Mouse (Mus musculus) testis, postnatal 10 days (tissue): ENCODE measurements at regions not wholly inside any gene's neighbourhood (a gene's known extent, or its start where the extent isn't known, plus 50 kb on each side); places are given as distances from the start of the nearest gene placed in this dataset.

Experiments
- DNase-seq: peaks from one replicate; pipeline ENCODE4 v3.0.0; 2021; ENCODE audit warnings: low spot score

DNA sequence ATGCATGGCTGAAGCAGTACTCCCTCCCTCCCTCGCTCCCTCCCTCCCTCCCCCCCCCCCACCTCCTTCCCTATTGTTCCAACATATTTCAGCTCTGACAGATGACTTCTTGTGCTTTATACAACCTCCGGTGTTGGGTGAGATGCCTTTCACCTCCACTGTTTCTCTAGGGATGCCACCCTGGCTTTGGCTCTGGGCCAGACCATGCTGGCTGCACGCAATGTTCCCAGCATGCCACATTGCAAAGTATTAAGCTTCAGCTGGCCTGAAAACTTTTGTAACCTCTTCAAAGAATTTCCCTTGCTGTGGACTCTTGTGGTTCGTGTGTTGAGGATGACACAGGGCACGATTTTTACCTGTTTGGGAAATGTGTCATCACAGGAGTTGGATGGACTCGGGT, 107.1 kb upstream of the Cd180 start:
- DNase-seq: peak; percentile 58

DNA sequence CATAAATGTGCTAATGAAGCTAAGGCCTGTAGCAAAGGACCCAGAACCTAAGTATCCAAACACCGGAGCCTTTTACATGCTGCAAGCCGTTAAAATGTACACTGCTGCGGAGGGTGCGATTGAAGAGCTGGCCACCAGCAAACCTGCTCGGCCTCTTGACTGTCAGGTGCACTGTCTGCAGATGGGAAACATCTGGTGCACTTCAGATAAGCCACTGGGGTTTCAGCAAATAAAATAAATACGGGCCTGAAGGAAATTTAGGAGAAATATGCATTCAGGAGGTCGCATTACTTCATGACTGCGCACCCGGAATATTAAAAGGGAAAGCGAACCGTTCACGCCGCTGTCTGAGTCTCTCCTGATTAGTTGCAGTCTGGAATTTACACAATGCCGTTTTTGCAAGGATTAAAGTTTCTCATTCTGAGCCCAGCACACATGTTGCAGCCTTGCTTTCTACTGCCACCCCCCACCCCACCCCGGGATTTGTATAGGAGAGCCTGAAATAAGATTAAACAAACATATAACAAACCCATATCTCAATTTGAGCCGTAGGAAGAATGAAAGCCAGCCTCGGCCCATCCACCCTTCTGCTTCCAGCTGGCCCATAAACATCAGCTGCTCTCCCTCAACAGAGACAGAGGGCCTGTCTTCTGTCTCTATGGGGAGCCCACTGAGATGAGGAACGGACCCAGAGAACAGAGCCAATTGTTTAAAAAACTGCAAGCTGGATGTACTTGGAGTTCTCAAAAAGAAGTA, 103.5 kb upstream of the Cd180 start:
- DNase-seq: no peak

DNA sequence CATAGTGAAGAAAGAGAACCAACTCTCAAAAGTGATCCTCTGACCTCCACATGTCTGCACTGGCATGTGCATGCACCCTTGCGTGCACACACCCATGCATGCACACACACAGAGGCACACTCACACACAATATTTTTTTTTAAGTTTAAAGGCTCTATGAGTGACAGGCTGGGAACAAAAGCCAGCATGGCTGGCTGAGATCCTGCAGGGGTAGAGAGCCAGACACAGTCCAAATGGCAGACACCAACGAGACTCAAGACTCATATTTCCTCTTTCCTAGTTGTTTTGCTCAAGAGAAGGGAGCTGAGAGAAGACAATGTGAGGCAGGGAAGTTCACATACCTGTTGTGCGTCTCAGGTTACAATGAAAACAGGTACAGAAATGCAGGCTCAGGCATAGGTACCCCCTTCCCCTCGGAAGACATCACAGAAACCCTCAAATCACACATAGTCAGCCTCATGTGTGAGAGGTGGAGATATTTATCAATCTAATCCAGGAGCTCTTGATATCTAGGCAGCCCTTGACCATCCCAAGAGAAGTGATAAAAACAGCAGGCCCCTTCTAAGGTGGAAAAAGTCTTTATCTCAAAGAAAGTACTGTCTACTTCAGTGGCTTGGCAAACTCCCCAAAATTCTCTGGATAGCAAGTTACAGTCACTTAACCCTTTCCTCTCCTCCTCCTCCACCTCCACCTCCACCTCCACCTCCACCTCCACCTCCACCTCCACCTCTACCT, 101.4 kb upstream of the Cd180 start:
- no peak for DNase-seq

DNA sequence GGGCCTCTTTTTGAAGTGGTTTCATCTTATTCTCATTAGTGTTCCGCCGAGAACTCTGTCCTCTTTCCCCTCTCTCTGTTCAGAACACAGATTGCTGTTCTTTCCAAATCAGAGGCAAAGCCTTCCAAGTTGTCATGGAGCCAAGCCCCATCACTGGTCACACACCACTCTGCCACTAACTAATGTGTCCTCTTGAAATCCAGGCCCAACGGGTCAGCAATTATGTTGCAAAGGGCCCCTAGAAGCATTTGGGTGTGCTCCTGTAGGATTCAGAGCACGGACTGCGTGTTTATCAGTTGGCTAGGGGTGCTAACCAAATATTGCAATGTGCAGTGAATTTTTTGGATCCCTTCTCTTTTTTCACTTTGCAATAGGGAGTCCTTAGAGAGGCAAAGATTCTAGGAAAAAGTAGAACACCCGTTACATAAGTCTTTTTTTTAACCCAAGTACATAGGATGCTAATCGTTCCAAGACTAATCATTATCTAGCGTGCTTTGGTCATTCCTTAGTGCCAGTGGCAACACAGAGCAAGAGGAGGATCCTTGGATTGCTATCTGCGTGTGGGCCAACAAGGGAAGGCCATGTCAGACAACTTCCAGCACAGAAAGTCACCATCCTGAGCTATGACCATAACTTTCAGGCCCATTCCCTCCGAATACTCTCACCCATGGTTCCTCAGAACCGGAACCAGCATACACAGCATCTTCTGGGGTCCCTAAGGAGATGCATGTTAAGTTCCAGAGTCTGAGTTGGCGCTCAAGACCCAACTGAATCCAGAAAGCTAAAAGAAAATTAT, 99.8 kb upstream of the Cd180 start:
- peak; percentile 60 for DNase-seq

DNA sequence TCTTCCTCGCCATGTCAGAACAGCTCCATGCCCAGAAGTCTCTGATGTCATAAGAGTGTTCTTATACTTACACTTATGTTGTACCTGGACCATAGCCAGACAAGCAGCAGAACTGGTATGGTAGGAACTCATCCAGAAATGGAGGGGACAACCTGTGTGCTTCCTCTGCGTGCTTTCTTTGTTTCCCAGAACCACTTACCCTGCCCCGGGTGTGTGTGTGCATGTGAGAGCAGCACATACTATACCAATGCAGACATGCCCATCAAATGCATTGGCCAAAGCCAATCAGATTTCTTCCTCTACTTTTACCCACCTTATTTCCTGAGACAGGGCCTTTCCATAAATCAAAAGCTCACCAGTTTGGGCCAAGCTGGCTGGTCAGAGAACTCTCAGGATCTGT, 99.2 kb upstream of the Cd180 start:
- no peak for DNase-seq

DNA sequence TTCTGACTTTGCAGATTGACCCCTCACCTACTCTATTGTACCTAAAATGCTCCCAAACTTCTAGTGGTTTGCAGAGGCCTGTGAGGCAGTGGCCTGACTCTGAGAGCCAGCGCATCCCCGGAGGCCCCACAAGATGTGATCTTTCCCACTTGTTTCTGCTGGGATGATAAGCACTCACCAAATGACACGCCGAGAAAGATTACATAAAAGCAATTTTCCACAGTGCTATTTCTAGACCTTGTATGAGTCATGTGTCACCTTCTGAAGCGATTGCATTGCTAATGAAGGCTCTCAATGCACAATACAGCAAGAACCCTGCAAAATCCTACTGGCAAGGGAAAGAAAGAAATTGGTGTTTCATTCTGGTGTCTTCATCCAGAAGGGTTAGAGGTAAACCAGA, 97.8 kb upstream of the Cd180 start:
- no peak for DNase-seq

DNA sequence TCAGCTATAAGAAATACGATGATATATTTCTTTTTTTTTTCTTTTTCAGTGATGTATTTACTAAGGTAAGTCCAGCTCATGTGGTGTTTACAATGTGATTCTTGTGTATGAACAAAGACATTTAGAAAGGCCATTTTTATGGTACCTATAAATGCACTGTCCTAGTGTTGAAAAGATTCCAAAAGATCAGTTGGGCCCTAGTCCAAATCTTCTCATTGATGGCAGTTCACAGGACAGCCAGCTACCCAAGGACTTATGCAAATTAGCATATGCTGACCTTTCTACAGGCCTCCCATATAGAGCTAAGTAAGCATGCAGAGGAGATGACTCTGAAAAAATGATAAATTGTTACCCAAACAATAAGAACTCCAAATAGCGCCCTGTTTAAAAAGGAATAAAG, 97.3 kb upstream of the Cd180 start:
- DNase-seq: no peak

DNA sequence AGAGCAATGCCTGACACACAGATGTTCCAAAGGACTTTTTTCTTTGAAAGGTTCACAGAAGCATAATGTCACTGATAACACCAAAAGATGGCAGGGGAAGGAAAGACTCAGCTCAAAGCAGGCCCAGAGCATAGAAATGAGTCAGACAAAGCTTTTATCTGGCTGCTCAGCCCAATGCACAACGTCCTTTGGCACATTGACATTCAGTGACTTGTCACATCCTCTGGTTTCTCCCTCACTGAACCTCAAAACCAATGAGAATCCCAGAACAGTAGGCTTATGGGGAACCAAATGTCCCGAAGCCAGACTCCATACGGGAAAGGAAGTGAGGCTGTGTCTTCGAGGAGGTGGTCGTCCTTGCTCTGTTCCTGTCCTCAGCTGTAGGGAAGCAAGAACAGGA, 95.2 kb upstream of the Cd180 start:
- no peak for DNase-seq

DNA sequence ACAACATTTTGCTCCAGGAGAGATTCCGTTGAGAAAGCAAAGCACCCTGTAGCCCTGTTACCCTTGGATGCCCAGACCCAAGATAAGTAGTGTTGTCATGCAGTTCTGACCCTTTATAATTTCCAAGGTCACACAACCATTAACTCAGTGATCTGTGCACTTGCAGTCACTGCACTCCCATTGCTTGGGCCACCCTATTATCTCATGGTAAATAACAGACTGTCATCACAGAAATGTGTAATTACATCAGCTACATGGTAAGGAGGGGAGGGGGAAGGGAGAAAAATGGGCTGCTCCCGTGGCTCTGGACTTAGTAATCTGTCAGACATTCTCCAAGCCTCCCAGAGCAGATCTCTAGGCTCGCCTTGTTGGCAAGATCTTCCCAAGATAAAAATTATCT, 93.8 kb upstream of the Cd180 start:
- no peak for DNase-seq

DNA sequence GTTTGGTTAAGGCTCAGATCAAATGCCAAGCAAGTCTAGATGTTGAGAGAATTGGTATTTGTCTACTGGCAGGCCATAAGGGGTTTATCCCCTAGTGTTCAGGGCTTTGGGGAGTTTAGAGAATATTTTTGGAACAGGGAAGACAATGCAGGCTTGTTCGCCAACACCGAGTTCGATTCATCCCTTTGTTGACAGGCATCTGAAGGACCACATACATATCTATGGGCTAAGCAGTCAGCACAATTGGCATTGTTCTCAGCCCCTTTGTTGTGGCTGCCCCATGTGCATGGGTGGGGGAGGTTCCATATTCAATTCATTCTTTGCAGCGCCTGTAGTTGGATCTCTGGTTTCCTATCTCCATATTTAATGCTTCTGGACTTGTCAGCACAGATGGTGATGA, 93.3 kb upstream of the Cd180 start:
- DNase-seq: no peak

DNA sequence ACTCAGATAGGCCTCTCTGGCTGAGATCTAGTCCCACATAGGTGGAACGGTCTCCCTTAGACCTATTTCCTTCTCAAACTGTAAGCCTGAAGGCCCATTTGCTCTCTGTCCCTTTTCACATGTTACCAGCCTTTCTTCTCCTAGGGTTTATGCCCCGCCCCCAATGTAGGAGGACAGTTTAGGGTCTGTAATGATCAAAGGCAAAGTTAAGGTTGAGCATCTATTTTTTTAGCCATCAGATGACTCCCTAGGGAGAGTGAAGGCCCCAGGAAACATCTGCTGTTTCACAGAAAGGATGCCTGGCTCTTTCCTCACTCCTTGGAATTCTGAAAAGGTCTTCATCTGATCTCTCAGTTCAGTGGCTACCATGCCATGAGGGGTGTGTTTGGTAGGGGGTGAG, 68.9 kb upstream of the Cd180 start:
- DNase-seq: no peak

DNA sequence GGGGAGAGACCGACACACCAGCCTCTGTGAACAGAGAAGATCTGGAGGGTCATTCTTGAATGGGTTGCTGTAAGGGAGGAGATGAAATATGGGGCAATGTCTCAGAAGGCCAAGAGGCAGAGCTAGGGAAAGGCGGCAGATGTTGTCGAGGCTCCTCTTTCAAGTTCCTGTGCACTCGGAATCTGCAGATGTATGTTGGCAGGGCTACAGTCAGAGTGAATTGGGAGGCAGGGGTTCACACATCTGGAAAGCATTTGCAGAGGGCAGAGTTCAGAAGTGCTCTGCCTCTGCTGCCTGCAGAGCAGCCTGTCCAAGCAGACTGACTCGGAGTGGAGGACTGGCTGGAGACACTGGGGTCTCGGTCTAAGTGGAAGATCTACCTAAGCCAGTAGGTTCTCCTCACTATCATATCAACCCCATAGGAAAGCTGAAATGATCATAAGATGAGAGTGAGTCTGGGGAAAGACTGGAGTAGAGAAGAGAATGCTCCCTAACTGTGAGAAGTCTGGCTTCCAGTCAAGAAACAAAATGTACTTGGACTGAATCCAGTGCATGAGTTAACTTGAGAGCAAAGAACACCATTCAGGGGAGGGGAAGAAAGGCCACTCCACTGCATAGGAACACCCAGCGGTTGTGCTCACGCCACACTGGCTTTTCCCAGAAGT, 68.1 kb upstream of the Cd180 start:
- peak; percentile 53 for DNase-seq

DNA sequence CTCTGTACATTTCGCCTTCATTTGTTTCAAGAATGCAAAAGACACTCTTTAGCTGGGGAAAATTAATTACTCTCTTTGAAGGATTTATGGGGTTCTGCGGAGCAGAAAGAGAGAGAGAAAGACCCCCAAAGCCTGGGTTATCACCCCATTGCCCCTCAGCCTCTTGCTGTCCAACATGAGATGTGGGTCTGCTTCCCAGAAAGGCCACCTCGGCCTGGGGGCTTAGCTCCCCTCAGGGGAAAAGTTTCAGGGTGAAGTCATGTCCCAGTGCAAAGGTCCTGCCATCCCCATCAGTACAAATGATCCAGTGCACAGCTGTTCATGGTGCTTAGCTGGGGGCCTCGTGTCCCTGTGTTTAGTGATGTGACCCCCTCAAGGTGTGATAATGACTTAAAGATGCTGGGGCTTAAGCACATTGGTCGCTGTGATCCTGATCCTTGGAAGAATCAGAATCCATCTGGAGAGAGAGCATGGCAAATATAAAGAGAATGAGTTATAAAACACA, 67.5 kb upstream of the Cd180 start:
- DNase-seq: peak; percentile 38

DNA sequence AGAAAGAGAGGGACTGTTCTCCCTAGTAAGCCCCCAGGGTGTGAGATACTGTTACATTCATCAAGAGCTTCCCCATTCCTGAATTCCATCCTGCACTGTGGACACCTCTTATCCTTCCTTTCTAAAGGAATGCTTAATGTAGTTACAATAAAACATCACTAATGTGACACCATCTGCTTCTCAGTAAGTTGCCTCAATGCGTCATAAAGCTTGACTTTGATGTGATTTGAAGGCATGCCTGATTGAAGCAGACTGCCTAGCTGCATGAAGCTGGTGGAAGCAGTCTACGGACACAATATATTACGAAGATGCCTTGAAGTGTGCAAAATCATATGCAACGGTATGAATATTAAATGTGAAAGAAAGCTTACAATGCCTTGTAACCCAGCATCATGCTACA, 65.6 kb upstream of the Cd180 start:
- no peak for DNase-seq

DNA sequence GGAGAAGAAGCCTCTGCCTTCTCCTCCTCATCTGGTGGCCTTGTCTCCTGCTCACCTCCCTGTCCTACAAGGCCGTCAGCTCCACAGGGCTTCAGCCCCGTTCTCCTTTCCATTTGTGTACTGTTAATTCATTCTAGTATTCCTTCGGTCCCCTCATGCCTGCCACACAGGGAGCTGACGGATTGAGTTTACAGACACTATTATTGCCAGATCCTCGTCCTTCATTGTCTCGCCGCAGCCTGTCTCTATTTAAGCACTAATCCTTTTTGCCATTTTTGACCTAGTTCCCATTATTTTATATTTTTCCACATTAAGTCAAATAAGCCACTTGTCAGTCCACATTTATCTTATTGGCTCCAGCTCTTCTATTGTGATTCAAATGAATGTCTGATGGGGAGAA, 64.2 kb upstream of the Cd180 start:
- DNase-seq: no peak

DNA sequence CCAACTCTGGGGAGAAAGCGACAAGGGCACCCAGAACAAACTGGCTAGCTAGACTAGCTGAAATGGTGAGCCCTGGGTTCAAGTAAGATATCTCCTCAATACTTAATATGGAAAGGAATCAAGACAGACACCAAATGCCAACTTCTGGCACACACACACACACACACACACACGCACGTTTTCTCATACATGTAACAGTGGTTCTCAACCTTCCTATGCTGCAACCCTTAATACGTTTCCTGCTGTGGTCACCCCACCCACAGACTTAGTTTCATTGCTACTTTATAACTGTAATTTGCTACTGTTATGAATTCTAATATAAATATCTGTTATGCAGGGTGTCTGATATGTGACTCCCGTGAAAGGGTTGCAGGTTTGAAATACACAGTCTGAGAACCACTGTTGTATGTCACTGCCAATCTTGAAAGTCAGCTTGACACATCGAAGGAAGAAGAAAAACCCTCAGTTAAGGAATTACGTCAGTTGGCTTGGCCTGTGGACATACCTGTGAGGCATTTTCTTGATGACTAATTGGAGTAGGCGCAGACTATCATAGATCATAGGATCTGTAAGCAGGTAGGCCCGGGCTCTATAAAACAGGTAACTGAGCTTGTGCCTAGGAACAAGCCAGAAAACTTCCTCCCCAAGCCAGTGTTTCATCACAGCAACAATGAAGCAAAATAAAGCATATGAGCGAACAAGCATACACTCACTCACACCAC, 59.0 kb upstream of the Cd180 start:
- DNase-seq: no peak

DNA sequence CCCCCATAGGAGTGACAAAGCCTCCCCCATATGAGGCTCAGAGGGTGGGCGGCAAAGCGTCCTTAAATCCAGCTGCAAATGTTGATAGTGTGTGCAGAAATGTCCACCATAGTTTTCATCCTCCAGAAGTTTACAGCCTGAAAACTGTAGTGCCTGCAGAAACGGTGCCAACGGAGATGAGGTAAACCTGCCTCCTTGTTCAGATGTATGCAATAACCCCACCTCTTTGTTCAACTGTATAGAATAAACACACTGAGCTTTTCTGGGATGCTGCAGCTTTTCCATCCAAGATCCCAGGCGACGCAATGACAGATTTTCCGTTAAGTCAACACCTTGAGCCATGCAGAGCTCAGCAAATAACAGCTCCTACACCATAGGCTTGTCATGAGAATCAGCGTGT, 57.3 kb upstream of the Cd180 start:
- no peak for DNase-seq

DNA sequence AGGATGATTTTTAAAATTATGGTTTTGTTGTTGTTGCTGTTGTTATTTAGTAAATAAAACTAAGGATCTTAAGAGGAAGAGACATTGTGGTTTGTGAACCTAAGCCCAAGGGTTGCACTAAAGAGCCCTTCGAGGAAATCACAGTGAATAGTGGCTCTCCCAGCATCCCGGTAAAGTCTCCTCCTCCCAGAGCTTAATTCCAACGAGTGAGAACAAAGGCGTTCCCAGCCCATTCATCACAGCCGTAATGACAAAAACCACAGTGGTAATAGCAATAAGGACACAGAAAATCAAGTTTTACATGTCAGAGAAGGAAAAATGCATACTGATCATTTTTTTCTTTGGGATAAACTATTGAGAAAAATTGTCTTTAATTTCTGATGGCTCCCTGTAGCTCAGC, 56.3 kb upstream of the Cd180 start:
- no peak for DNase-seq

DNA sequence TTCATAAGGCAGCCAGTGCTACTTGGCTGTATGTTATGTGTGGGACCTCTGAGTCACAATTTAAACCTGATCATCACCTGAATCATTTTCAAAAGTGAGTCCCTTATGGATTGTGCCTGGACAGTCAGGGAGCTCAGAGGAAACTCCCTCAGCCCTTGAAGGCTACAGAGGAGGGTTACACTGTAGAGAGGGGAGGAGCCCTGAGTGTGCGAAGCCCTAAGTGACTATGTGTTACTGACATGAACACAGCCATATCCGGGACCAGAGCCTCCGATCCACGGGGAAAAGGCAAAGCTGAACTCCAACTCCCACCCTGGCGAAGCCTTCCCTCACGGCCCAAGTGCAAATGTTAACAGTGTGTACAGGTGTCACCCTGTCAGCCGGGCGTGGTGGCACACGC, 53.7 kb upstream of the Cd180 start:
- DNase-seq: no peak

DNA sequence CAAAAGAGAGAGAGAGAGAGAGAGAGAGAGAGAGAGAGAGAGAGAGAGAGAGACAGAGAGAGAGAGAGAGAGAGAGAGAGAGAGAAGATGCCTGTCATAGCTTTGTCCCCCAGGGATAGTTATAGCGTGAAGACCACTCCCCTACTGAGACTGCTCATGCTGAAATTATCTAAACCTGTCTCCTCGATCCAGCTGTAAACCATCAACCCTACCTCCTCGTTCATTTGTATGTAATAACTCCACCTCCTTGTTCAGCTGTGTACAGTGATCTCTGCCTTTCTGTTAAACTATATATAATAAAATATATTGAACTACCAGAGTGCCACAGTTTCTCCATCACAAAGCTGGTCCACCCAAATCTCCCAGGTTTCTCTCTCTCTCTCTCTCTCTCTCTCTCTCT, 53.2 kb upstream of the Cd180 start:
- no peak for DNase-seq
